Mouse (Mus musculus) kidney, adult 18-20 months (tissue): ENCODE data around the gene Zzef1.

Source experiments
- DNase-seq: peaks from one replicate; pipeline ENCODE4 v3.0.0; 2021

The Zzef1 gene

DNA sequence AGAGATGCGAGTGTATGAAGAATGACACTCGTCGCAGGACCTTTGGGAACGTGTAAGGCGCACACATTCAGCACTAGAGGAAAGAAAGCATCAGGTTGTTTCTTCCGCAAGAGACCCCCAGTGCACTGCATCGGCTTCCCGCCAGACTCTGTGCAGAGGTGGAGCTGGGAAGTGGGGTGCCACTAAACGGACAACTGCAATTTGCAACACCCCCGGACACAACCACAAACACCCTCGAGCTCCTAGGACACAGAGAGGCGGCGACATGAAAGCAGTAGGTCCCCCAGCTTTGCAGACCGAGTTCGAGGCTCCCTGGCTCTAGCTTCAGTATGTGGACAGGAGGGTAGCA lies 164.7 kb downstream of the Zzef1 start:
- DNase-seq, result no peak

DNA sequence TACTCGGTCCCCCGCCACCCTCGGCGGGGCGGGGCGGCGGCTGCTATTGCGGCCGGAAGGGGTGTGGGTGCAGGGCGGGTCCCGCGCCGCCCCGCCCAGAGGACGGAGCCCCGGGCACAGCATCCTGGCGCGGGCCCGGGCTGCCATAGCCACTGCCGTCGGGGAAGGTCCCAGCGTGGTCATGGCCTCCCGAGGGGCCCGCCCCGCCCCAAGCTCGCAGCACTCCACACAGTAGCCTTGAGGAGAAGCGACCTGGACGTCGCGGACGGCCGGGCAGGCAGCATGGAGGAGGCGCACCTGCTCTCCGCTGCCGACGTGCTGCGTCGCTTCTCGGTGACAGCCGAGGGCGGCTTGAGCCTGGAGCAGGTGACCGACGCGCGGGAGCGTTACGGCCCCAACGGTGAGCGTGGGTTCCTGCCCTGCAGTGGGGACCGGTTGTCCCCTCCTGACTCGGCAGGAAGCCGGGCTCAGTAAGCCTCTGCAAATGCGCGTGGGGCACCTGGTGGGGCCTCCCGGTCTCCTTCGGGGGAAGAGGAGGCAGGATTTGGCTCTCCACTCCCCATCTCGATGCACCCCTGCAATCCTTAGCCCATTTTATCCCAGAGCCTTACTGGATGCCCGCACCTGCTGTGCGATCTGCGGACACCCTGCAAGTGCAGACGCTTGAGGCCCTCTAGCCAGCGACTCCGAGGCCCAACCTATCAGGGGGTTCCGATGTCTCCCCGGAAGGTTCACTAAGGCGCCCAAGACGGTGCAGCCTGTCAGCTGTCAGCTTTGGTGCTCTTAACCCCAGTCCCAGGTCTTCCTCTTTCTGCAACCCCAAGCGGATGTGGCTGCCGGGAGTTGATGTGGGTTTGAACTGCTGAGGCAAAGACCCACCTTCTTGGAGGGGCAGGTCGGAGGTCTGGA lies 165.3 kb downstream of the Zzef1 start, which contains the start of gene Atp2a3:
TSS of gene Atp2a3 (plus strand) at position 98 of the 909 bp plus-strand sequence.
- DNase-seq, result peak; percentile 31

DNA sequence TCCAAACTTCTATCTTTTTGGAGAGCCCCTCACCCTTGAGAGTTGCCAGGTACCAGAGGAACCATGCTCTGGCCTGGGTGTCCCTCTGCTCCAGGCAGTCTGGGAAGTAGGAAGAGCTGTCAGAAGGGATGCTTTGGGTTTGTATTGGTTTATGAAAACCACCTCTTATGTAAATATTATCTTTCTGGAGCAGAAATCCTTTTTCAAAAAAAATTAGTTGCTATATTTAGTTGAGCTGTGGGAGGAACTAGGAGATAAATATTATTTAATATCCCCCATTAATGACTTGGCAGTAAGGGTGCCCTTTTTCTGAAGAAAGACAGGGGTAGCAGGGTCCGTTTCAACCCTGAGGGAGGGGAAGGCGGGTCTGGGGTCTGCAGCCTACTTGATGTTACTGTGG lies 166.4 kb downstream of the Zzef1 start:
- no peak for DNase-seq

DNA sequence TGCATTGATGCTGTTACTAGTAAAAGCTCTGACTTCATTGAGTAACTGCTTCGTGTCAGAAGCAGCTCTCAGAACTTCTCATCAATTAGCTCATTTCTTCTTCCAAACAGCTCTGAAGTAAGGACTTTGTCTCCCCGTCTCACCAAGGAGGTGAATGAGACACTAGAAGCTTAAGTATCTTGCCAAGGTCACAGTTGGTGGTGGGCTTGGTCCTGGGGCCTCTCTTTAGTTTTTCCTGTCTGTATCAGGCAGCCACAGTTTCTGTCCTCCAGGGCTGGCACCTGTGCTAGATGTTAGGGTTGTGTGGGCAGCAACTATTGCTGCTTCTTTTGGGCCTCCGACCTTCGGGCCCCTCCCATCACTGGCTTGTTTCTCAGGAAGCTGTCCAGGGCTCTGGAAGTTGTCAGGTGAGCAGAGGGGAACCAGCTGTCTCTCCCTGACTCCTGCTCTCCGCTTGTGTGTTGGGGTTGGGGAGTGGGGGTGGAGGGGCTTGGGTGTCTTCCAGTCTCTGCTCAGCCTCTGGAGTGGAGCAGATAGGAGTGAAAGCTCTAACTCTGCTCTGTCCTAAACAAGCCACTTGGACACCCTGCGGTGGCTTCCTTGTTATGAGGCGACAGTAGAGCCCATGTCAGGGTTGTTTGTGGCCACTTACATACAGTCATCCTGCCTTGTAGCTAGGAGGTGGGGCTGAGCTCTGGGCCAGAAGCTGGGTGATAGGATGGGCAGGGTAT lies 167.2 kb downstream of the Zzef1 start:
- no peak for DNase-seq

- no peak for DNase-seq
Measured at GRCm38 (mm10) chr11:72963789-72964294, 167.8 kb downstream of the Zzef1 start.

- DNase-seq, result no peak
Measured at GRCm38 (mm10) chr11:72974995-72975503, 179.0 kb downstream of the Zzef1 start.
